Mouse (Mus musculus) thymus, adult 18-20 months (tissue): ENCODE measurements around the gene Il16.

Source experiments
- DNase-seq, 2 experiments: peaks; one replicate each; pipeline ENCODE4 v3.0.0; 2022; ENCODE audit warnings: mixed read lengths in 2 of 2

The Il16 gene

DNA sequence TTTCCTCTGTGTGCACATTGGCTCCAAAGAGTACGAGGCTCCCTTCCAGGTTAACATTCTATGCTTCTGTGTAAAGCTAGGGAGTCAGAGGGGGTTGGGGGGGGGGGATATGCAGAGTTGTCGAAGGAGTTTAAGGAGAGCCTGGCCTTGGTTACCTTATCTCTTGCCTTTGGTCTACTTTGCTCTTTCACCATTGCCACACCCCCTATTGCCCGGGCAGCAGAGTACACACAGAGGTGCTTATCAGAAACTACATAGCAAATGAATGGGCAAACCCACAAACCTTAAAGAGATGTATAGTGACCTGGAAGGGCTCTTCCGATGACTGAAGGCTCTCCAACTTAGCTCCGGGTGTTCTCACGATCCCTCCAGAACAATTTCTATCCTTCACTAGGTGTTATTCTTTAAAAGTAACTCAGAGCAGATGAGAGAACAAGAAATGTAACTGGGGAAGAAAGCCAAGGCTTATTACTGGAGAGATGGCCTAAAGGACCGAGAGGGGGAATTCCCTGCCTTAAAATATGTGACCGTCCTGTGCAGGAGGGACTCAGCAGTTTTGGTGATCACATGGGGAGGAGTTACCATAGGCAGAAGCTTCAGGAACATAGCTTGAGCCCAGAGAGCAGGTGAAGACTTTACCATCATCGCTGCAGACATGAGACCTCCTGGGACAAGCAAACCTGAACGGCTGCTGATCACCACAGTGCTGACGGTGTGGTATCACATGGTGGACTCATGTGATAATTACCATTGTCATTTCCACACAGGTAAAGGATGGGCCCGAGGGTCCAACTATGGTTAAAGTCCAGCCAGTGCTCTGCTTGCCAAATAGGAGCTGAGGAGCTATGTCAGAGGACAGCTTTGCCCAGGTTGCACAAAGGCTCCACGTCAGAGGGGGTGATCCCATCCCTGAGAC is 146.3 kb downstream of the Il16 start:
- no peak for DNase-seq

- no peak for DNase-seq
Observed at GRCm38 (mm10) chr7:83597063-83597462, 148.5 kb downstream of the Il16 start.

- DNase-seq: no peak
Observed at GRCm38 (mm10) chr7:83594056-83594455, 151.5 kb downstream of the Il16 start.
